Mouse (Mus musculus): ENCODE results near the gene Ywhag. TPM values are rescaled to one million over a fixed set of nuclear protein-coding genes. Genes with fewer than 3 reads are reported as not detected.

The Ywhag gene
- total and polyA plus RNA-seq, 2 experiments = 23.0 to 42.4 TPM

- Histone ChIP-seq H3K36me3 (ENCODE audit: control insufficient read depth, insufficient read depth, low read length) (peaks cover 5% of the 10 kb centered on the region; the same call in 1 of the 2 replicates), H3K4me3 (ENCODE audit: insufficient read depth, low read depth, low read length) (no peak overlapping the region), H3K4me1 (ENCODE audit: control insufficient read depth, insufficient read depth, low read length) (peaks cover 36% of the 10 kb centered on the region), H3K9ac (ENCODE audit: low read depth, low read length) (peak overlapping the region; percentile 42; the same call in 1 of the 2 replicates), H3K79me2 (ENCODE audit: control insufficient read depth, insufficient read depth, low read length) (peaks cover 8% of the 10 kb centered on the region; the same call in 1 of the 2 replicates), H3K27me3 (ENCODE audit: control insufficient read depth, insufficient read depth, low read length) (no peaks in the 10 kb centered on the region), H3K27ac (replicated peaks; ENCODE audit: insufficient read depth, low read depth, low read length) (peak overlapping the region; percentile 95)
- TF ChIP-seq CTCF (IDR thresholded peaks at IDR 0.05; ENCODE audit: low read depth, low read length) = no peak
- no peak for TF ChIP-seq POLR2A (IDR thresholded peaks at IDR 0.05; ENCODE audit: extremely low read depth, insufficient read depth, low read length)
- DNase-seq (ENCODE audit: extremely low read depth, low read depth, low spot score) = no peak
- WGBS = 40% methylated on average over 4 of the region's 4 CpGs
Observed at GRCm38 (mm10) chr5:135906846-135907245, 27.6 kb downstream of the Ywhag start.

DNA sequence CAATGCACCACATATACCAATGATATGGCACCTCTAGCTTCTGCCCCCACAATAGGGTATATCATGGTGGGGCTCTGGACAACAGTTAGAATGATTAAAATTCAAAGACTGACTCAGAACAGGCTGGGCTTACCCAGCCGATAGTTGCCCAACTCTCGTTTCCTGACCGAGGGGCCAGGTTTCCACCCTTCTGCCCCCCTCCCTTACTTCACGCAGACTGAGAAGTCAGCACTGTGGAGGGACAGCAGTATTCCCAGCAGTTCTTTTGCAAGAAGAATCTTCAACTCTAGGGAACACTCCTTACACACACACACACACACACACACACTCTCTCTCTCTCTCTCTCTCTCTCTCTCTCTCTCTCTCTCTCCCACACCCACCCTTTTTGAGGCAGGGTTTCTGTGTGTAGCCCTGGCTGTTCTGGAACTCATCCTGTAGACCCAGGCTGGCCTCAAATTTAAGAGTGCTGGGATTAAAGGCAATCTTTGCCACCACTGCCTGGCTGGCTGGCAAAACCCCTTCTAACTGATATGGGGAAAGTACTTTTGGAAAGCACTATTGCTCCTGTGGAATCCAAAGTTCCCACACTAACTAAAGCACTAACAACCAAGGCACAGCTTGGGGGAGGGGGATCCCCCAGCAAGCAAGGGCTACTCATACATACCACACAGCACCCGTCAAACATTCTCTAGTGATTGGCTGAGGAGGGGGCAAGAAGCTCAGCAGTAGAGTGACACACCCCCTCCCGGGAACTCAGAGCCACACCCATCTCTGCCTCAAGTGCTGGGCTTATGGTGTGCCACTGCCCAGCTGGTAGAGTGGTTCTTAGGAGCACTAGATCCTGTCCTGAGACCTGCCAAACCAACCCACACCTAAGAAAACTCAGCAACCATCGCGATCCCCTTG is 28.8 kb downstream of the Ywhag start:
- DNase-seq (ENCODE audit: extremely low read depth, low read depth, low spot score) = no peak
- Histone ChIP-seq H3K4me1 (ENCODE audit: control insufficient read depth, insufficient read depth, low read length) (peaks cover 34% of the 10 kb centered on the region), H3K36me3 (ENCODE audit: control insufficient read depth, insufficient read depth, low read length) (peaks cover 1% of the 10 kb centered on the region; the same call in 1 of the 2 replicates), H3K9ac (ENCODE audit: low read depth, low read length) (no peak overlapping the region), H3K79me2 (ENCODE audit: control insufficient read depth, insufficient read depth, low read length) (no peaks in the 10 kb centered on the region), H3K4me3 (ENCODE audit: insufficient read depth, low read depth, low read length) (no peak overlapping the region), H3K27me3 (ENCODE audit: control insufficient read depth, insufficient read depth, low read length) (no peaks in the 10 kb centered on the region), H3K27ac (replicated peaks; ENCODE audit: insufficient read depth, low read depth, low read length) (no peak overlapping the region)
- 73% methylated on average over 8 of the region's 8 CpGs for WGBS
- TF ChIP-seq POLR2A (IDR thresholded peaks at IDR 0.05; ENCODE audit: extremely low read depth, insufficient read depth, low read length) = no peak
- no peak for TF ChIP-seq CTCF (IDR thresholded peaks at IDR 0.05; ENCODE audit: low read depth, low read length)

- H3K9ac ChIP-seq (ENCODE audit: low read depth, low read length) = no peak overlapping the region
- no peak for DNase-seq (ENCODE audit: extremely low read depth, low read depth, low spot score)
- no peaks in the 10 kb centered on the region for H3K79me2 ChIP-seq (ENCODE audit: control insufficient read depth, insufficient read depth, low read length)
- no peaks in the 10 kb centered on the region for H3K27me3 ChIP-seq (ENCODE audit: control insufficient read depth, insufficient read depth, low read length)
- WGBS = 68% methylated on average over 5 of the region's 5 CpGs
- no peak overlapping the region for H3K27ac ChIP-seq (replicated peaks; ENCODE audit: insufficient read depth, low read depth, low read length)
- no peak overlapping the region for H3K4me3 ChIP-seq (ENCODE audit: insufficient read depth, low read depth, low read length)
- H3K4me1 ChIP-seq (ENCODE audit: control insufficient read depth, insufficient read depth, low read length) = peaks cover 28% of the 10 kb centered on the region
- H3K36me3 ChIP-seq (ENCODE audit: control insufficient read depth, insufficient read depth, low read length) = no peaks in the 10 kb centered on the region
- TF ChIP-seq CTCF (IDR thresholded peaks at IDR 0.05; ENCODE audit: low read depth, low read length) (no peak), POLR2A (IDR thresholded peaks at IDR 0.05; ENCODE audit: extremely low read depth, insufficient read depth, low read length) (no peak)
Observed at GRCm38 (mm10) chr5:135904259-135904658, 30.2 kb downstream of the Ywhag start.

DNA sequence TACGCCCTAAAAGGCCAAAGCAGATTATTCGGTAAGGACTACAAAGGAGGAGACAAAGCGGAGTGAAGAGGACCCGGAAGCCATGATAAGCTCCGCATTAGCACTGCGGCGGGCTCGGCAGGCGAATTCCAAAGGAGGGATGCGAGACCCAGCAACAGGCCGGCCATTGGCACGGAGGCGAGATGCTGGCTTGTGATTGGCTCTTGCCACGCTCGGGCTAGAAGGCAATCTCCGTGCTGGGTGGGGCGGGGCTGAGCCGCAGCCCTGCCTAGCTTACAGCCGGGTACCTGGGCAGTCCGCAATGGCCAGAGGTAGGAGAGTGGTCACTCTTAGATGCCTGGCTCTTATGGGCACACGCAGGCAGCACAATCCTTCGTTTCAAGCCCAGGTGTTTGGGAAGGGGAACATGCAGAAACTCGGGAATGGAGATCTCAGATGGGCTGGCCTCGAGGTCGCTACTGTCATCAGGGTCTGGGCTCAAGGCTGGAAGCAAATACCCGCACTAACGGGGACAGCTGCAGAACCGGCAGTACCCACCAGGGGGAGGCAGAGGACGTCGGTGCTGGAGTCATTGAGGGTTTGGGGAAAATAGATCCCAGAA is 30.8 kb downstream of the Ywhag start:
- Histone ChIP-seq H3K79me2 (ENCODE audit: control insufficient read depth, insufficient read depth, low read length) (no peaks in the 10 kb centered on the region), H3K4me3 (ENCODE audit: insufficient read depth, low read depth, low read length) (peak overlapping the region; percentile 19), H3K27me3 (ENCODE audit: control insufficient read depth, insufficient read depth, low read length) (no peaks in the 10 kb centered on the region), H3K27ac (replicated peaks; ENCODE audit: insufficient read depth, low read depth, low read length) (peak overlapping the region; percentile 35), H3K4me1 (ENCODE audit: control insufficient read depth, insufficient read depth, low read length) (peaks cover 22% of the 10 kb centered on the region), H3K9ac (ENCODE audit: low read depth, low read length) (peak overlapping the region; percentile 55), H3K36me3 (ENCODE audit: control insufficient read depth, insufficient read depth, low read length) (no peaks in the 10 kb centered on the region)
- WGBS = 3% methylated on average over 30 of the region's 30 CpGs
- DNase-seq (ENCODE audit: extremely low read depth, low read depth, low spot score) = peak; percentile 78
- peak; percentile 42; the same call in 1 of the 2 replicates for TF ChIP-seq POLR2A (IDR thresholded peaks at IDR 0.05; ENCODE audit: extremely low read depth, insufficient read depth, low read length)
- peak; percentile 99 for TF ChIP-seq CTCF (IDR thresholded peaks at IDR 0.05; ENCODE audit: low read depth, low read length)

- no peak overlapping the region for H3K4me3 ChIP-seq (ENCODE audit: insufficient read depth, low read depth, low read length)
- no peak for DNase-seq (ENCODE audit: extremely low read depth, low read depth, low spot score)
- peaks cover 18% of the 10 kb centered on the region for H3K4me1 ChIP-seq (ENCODE audit: control insufficient read depth, insufficient read depth, low read length)
- H3K9ac ChIP-seq (ENCODE audit: low read depth, low read length) = no peak overlapping the region
- WGBS = 35% methylated on average over 7 of the region's 7 CpGs
- H3K79me2 ChIP-seq (ENCODE audit: control insufficient read depth, insufficient read depth, low read length) = no peaks in the 10 kb centered on the region
- no peaks in the 10 kb centered on the region for H3K36me3 ChIP-seq (ENCODE audit: control insufficient read depth, insufficient read depth, low read length)
- no peak overlapping the region for H3K27ac ChIP-seq (replicated peaks; ENCODE audit: insufficient read depth, low read depth, low read length)
- no peak for TF ChIP-seq POLR2A (IDR thresholded peaks at IDR 0.05; ENCODE audit: extremely low read depth, insufficient read depth, low read length)
- no peak for TF ChIP-seq CTCF (IDR thresholded peaks at IDR 0.05; ENCODE audit: low read depth, low read length)
- no peaks in the 10 kb centered on the region for H3K27me3 ChIP-seq (ENCODE audit: control insufficient read depth, insufficient read depth, low read length)
Observed at GRCm38 (mm10) chr5:135903058-135903457, 31.4 kb downstream of the Ywhag start.

Data from liver, adult 2 months (tissue).